Mouse (Mus musculus) stomach, postnatal 0 days (tissue): ENCODE measurements around the gene Olfr1314.

Source experiments
- CTCF ChIP-seq: IDR thresholded peaks from 2 replicates; pipeline ENCODE4 v1.5.1; 2016; ENCODE audit warnings: antibody characterized with exemption, low read depth, mild to moderate bottlenecking, moderate library complexity
- EP300 ChIP-seq: optimal IDR thresholded peaks from 2 replicates; pipeline ENCODE3; 2016; ENCODE audit warnings: antibody characterized with exemption

DNA sequence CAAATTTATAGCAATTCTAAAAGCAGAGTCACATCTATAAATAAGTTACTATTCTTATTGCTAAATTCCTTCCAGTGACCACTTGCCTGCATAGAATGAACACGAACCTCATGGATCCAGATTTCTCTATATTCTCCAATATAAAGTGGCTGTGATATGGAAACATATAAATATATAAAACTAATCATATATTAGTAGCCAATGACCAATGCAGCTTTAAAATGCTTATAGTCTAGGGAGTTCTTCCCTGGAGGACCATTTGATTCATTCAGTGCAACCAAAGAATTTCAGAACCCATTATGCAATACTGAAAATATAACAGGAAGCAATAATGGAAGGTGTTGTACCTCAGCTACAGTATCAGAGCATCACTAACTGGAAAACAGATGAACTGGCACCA, 18.8 kb upstream of the Olfr1314 start, which contains the start of gene Olfr1315-ps1:
- TF ChIP-seq CTCF (no peak), EP300 (no peak)
